Mouse (Mus musculus): ENCODE measurements around the gene Abcb4. TPM values are rescaled to one million over a fixed set of nuclear protein-coding genes. Genes with fewer than 3 reads are reported as not detected.
"Not testable (repeated sequence)": the region's sequence is repeated elsewhere in the genome, so short reads cannot be mapped to it uniquely, and the experiment has no call there.

The Abcb4 gene
- total RNA-seq (2021): 1 to 10 TPM; 5.3 to 5.9 TPM
- long read RNA-seq, full-length matches to known transcripts: 3 of 12 reads
- long read RNA-seq, partial matches to known transcripts: 2 of 12 reads
- long read RNA-seq, other reads (novel, unspliced or antisense): 7 of 12 reads

DNA sequence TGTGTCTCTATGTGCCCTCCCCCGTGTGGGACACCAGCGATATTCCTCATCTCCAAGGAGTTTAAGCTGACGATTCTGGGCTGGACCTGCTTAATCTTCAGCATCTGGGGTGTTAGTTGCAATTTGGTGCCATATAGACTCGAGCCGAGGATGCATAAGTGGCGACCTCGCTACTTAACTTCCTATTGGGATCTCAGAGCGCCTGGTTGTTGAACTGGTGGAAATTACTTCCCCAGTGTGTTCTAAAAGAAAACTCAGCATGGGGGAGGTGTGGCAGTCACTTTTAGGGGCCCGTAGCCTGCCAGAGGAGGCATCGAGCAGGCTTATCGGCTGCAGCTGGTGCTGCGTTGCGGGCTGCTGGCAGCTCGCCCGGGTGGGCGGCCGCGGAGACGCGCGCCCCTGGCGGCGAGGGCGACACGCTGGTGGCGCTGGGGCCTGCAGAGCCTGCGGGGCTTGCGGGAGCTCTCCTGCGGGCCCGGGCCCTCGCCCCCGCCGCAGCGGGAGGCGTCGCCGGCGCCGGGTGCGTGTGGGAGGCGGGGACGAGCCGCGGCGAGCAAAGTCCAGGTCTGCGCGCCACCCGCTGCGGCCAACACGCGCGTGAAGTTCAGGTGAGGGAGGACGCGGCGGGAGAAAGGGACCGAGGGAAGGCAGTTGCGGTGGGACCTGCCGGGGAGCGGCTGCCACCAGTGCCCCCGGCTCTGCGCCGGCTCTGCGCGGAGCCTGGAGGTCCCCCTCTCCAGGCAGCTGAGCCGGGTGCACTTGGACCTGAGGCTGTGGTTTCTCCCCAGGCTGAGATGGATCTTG lies at the start of gene Abcb4:
Abcb4 (plus strand) TSS at position 418 of the 804 bp plus-strand sequence.
- peak; percentile 64 to 69 for DNase-seq (ENCODE audit: low spot score in 2 of 2)

DNA sequence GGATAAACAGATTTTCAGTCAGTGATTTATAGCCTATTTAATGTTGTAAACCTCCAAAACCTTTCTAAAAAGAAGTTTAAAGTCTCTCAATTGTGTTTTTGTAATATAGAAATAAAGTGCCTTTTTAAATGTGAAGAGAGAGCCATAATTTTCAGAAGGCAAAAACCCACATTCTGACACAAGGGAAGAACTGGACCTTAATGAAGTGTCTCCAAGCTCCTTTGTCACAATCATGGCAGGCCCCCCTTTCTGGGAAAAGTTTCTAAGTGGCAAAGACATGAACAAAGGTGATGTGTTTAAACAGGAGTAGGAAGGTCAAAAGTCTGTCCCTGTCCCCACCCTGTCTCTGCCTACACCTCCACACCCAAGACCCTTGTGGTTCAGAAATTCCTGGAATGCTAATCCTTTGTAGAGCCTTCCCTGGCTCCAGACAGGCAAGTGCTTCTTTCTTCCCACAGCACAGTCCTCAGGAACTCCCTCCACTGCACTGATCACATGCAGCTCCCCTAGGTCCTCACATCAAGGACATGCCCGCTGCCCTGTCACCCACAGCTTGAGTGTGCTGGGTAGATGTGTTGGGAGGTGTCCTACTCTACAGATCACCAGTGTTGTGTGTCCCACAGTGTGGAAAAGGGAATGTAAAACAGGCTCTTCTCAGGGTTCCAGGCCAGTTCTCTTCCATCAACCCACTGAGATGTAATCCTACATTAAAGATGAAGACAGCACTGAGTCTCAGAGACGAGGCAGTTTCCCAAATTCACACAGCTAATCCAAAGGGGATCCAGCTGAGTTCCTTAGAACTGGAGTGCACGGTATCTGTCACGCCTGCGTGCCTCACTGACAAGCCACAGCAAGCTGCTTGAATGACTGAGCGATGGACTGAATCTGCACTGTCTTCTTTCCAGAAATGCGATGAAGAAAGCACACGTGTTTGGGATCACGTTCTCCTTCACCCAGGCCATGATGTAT lies 44.6 kb upstream of the Abcb4 start:
- not testable (repeated sequence) for DNase-seq (ENCODE audit: low spot score in 2 of 2)

DNA sequence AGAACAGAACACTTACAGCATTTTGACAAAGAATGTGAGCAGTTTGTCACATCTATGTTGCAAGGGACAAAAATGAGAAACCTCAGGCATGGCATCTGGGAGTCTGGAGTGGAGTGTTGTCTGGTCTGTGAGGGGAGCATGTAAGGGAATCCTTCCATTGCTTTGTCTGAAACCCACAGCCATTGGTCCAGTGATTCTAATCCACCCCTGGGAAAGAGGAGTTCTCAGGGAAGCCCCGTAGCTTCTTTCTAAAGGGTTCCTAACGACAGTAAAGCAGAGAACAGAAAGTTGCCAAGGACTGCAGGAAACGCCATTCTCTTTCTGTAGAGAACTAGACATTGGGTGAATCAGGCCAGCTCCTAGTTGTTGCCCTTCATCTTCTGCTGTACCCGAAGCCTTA lies 42.7 kb upstream of the Abcb4 start:
- no peak for DNase-seq (ENCODE audit: low spot score in 2 of 2)

DNA sequence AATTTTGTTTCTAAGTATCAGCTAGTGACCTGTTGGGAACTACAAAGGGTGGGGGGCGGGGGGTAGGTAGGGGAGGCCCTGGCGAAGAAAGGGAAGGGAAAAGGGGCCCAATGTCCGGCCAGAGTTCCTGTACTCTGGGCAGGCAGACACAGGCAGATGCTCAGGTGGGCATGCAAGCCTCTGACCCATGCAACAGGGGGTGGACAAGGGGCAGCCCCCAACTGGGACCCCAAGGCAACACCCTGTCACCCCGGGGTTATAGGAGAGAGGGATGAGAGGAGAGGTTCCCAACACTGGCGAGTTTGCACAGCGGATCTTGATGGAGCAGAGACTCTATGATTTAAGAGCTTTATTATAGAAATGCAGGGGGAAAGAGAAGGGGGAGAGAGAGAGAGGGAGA lies 36.3 kb upstream of the Abcb4 start:
- no peak for DNase-seq (ENCODE audit: low spot score in 2 of 2)

DNA sequence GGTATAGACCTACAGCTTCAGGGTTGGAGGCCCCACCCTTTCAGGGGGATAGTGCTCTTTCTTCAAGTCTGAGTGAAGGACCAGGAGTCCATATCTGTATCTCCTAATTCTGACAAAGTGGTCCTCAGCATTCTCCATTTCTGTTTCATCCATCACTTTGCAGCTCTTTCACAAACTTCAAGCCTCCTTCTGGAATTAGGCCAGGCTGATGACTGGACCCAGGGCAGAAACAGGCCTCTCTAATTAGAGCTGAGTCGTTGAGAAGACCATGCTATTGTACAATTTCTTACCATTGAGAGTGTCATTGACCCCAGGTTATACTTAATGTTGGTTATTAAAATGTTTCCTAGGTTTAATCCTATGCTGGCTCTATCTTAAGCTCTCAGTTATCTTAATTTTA lies 31.7 kb upstream of the Abcb4 start:
- no peak for DNase-seq (ENCODE audit: low spot score in 2 of 2)

DNA sequence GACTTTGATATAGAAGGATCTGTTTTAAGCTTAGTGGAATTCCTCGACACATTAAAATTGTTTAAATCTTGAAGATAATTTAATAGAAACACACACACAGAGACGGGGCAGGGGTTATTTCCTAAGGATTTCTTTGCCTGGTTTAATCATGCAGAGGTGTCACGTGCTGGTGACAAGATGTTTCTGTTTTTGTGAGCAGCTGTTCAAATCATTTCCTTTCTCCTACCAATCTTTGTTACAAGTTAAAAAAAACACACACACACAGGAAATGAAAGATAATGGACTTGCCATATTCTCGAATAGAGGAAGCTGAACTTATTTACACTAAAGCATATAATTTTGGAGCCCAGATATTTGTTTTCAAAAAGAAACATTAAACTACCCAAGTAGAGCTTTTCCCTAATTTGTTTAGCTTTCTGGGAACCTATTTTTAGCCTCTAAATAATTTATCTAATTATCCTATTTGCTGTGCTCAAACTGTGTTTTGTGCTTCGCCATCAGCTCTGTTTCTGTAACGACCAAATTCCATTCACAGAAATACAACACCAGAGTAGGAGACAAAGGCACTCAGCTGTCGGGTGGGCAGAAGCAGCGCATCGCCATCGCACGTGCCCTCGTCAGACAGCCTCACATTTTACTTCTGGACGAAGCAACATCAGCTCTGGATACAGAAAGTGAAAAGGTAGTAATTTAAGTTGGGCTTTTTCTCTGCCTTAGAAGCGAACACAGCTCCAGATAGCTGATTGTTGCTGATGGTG lies 29.8 kb upstream of the Abcb4 start:
- DNase-seq (ENCODE audit: low spot score in 2 of 2): no peak

DNA sequence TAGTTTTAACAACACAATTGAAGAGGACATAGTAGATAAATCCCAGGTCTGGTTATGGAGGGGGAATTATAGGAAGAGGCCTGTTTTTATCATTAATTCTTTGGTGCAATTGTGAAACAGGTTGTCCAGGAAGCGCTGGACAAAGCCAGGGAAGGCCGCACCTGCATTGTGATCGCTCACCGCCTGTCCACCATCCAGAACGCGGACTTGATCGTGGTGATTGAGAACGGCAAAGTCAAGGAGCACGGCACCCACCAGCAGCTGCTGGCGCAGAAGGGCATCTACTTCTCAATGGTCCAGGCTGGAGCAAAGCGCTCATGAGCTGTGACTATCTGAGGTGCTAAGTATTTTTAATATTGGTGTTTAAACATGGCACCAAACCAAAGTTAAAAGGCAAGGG lies 27.9 kb upstream of the Abcb4 start:
- not testable (repeated sequence) for DNase-seq (ENCODE audit: low spot score in 2 of 2)

DNA sequence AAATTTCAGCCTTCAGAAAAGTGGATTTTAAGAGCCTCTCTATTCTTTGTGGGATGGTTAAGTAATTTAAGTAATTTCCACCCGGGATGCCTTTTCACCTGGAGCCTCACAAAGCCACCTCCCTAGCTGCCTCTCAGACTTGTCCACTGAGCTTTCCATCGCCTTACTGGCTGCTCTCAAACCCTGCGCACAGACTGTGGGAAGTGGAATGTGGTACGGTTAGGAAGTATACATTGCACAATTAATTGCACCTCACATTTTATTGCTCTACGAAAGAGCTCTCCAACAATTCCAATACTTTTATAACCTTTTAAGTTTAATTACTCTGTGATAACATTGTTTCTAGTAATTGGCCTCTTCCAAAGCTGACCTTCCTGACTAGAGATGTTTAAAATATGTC lies 27.2 kb upstream of the Abcb4 start:
- DNase-seq (ENCODE audit: low spot score in 2 of 2): no peak

DNA sequence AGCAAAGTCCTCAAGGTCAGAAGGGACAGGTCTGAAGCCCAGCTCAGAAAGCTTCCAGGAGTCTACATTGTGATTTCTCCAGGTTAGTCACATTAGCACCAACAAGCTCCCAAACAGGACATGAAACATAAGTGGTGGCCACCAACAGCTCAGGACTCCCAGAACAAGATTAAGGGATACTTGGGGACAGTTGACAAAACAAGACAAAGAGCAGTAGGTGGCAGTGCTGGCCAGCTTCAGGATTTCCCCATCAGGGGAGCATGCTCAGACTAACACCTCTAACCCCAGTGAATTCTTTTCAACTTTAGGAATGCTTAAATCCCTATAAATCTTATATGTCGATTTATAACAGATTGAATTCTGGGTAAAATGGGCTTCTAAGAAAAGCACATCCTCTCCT lies 25.5 kb upstream of the Abcb4 start:
- peak in 1 of 2 experiments; percentile 3 for DNase-seq (ENCODE audit: low spot score in 2 of 2)

DNA sequence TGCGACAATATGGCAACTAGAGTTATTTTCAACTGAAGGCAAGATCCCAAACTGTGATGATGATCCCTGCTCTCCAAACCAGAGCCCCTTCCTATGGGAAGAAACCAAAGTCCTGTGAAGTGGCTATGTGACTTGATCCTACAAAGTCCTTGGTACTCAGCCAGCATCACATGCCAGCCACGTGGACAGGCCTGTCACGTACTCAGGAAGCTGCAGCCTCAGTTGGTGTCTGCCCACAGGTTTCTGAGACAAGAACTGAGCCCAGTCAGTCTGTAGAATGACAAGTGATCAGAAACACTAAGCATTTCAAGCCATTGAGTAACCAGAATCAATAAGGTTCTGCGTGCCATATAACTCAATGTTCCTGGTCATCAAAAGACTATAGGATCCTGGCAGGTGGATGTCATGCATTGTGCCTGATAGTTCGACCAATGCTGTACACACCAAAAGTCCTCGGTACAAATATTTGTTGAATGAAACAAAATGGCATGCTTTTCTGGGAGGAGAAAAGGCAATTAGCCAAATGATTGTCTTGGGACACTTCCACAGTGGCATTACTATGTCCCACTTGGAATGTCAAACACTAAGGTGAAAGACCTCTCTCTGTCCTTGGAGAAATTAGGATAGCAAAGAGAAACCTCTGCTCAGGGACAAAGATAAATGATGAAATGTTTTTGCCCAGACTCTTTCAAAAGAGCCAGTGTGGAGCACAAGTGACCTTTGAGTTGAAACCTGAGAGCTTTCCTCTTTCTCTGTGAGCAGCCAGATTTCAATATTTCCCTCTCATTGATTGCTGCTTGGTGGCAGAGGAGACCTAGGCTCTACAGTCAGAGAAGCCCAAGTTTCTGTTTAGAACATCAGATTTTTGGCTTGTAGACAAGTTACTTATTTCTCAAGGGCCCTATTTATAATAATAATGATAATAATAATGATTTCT lies 20.3 kb upstream of the Abcb4 start:
- no peak for DNase-seq (ENCODE audit: low spot score in 2 of 2)

DNA sequence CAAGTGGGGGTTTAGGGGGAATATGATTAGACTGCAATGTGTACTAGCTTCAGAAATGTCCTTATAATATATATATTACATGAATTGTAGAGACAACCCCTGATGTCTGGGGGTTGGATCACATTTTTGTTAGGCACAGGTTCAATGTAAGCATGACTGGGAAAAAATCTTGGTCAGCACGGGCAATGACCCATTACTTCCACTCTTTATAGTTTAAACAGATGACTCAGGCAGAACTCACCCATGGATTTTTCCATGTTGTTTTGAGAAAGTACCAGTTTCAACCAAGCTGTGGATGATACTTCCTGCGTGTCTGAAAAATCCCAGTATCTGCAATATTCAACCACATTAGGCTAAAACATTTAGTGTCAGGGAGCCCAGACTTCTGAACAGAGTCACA lies 16.4 kb upstream of the Abcb4 start:
- no peak for DNase-seq (ENCODE audit: low spot score in 2 of 2)

DNA sequence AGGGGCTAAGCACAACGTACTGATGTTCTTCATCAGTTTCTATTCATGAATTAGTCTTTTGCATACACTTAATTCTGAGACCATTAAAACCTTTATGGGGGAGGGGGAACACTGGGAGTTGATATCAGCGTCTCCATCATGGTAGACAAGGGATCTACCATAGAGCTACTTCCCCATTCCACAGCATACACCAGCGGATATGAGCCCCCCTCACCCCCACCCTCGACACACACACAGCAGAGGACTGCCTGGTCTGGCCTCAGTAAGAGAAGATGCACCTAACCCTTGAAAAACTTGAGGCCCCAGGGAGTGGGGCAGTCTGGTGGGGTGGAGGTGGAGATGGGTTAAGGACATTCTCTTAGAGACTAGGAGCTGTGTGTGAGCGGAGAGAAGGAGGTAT lies 15.7 kb upstream of the Abcb4 start:
- DNase-seq (ENCODE audit: low spot score in 2 of 2): no peak

DNA sequence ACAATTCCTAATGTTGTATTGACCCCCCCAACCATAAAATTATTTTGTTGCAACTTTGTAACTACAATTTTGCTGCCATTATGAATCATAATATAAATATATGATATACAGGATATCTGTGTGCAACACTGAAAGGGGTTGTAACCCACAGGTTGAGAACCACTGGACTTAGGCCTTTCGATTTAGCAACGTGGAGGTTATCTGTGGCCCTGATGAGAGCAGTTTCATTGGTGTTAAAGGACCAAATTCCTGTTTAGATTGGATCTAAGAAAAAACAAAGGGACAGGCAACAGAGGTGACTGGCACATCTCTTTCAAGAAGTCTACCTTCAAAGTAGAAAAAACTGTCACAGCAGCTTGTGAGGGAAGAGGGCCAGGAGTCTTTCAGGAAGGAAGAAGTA lies 7.7 kb upstream of the Abcb4 start:
- DNase-seq (ENCODE audit: low spot score in 2 of 2): no peak

DNA sequence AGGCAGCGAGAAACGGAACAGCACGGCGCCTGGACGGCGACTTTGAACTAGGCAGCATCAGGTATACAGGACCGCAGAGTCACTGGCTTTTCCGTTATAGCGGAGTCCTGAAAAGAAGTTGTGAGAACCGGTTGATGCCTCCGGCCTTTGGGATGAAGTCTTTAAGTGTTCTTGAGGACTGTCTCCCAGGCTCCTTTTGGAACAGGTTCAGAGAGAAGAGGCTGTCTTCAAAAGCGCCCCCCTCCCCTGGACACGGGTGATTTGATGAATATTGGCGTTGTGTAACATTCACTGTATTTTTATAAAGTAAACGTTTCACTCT lies 548 bp downstream of the Abcb4 start:
- DNase-seq (ENCODE audit: low spot score in 2 of 2): peak in 1 of 2 experiments; percentile 29

DNA sequence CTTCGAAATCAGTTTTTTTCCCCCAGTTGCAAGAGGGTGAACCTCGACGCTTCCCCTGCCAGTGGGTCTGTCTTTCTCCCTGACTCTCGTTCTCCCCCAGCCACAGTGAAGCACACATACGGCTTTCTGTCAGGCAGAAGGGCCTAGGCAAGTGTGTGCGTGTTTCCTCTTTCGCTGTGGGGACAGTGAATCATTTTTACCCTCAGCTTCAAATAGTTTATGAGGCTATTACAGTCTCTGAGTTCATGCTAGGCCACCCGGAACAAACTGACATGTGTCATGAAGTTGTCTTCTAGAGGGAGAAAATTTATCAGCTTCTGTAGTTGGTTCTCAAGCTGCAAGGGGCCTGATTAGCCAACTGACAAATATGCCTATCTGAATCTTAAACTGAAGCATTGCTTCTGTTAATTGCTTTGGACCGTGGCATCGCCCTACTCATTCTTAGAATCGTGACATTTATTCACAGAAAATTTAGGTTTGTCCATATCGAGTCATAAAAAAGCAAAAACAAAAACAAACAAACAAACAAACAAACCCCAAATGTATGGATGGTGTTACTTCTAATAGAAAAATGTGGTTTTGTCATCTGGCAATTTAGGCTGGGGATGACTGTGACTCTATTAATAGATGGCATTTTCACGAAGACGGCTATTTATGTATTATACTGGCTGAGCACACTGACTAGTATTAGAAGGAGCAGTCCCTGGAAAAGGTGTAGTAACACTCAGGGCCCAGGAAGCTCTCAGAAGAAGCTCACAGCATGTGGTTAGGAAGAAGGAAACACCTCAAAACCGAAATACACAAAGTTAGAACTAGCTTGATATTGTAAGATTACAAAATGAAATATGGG lies 1.3 kb downstream of the Abcb4 start:
- no peak for DNase-seq (ENCODE audit: low spot score in 2 of 2)

DNA sequence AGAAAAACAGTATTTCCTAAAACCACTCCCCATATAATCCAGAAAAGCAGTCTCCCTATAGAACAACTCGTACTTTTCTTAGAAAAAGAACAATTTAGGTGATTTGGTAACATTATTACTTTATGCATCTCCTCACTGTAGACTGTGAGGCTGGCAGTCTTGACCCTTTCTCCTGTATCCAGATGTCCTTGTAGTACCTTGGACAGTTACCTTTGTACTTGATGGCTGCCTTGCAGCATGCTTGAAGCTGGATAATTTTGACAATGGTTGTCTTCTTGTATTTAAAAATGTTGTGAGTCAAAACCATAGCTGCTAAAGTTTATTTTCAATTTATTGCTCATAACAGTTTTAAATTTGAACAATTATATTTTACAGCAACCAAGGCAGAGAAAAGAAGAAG lies 2.7 kb downstream of the Abcb4 start:
- no peak for DNase-seq (ENCODE audit: low spot score in 2 of 2)

DNA sequence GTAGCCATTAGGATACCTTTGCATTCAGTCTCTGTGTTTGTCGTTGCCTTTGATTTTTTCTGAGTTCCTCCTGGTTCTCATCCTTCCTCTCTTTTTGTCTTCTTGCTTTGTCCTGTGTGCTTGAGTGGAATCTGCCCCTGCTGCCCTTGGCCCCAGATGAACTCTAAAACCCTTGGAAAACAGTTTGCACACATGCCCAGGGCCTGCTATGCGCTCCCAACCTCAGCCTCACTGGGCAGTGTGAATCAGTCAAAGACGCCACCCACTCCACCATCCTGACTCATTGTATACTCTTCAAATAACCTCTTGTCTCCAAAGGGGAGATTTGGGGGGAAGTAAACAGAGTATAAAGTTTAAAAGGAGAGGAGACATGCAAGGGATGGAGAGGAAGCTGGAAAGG lies 4.7 kb downstream of the Abcb4 start:
- DNase-seq (ENCODE audit: low spot score in 2 of 2): no peak

DNA sequence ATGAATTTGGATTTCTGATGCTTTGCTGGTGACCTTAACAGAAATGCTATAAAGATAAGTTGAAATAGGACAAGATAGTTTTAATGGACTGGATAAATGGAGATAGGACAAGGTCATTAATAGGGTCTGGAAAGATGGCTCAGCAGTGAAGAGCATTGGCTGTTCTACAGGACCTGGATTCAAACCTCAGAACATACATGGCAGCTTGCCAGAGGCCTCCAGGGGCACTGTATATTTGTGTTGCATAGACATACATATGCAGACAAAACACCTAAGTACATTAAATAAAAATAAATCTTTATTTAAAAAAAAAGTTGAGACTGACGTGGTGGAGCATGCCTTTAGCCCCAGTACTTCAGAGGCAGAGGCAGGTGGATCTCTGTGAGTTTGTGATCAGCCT lies 7.5 kb downstream of the Abcb4 start:
- DNase-seq (ENCODE audit: low spot score in 2 of 2): no peak

DNA sequence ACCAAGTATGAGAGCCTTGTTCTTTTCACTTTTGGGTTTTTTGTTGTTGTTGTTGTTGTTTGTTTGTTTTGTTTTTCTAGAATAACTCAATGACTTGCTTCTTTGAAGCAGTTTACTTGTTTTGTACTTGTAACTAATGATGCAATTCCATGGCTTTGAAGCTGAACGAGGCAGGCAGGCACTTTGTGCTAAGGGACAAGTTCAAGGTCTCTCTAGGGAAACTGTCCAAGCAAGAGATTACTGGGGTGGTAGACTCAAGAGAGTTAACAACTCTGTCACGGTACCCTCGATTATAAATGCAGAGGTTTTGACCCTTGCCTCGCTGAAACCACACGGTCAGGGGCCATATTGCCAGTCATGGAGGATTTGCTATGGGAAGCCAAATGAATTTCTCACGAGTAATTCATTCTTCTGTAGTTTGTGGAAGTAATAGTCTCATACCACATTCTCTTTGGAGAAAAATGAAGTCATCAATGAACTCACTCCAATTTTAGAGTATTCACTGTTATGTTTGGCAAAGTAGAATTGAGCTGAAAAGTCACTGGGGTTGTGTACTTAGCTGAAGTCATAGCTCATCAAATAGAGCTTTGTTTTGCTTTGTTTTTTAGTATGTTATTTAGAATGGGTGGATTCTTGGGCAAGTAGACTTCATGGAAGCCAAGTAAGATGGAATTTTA lies 8.8 kb downstream of the Abcb4 start:
- no peak for DNase-seq (ENCODE audit: low spot score in 2 of 2)

All from layer of hippocampus, adult 18-20 months (tissue).